Mouse (Mus musculus): Measurements from ENCODE around the gene Pacsin2.
"Not testable (repeated sequence)": the region's sequence is repeated elsewhere in the genome, so short reads cannot be mapped to it uniquely, and the experiment has no call there.

Pacsin2 gene

DNA sequence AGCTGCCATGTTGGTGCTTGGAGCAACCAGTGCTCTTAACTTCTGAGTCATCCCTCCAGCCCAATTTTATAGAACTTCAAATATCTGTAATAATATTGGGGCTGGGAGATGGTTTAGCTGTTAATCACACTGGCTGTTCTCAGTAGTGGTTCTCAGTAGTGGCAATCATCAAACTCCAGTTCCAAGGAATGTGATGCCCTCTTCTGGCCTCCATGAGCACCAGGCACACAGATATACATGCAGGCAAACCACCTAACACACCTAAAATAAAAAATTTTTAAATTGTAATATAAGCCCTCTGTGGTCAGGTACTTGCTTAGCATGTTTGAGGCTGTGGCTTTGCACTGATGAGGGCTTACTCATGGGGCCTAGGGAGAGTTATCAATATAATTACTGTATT is 98.7 kb downstream of the Pacsin2 start:
- DNase-seq: no peak

DNA sequence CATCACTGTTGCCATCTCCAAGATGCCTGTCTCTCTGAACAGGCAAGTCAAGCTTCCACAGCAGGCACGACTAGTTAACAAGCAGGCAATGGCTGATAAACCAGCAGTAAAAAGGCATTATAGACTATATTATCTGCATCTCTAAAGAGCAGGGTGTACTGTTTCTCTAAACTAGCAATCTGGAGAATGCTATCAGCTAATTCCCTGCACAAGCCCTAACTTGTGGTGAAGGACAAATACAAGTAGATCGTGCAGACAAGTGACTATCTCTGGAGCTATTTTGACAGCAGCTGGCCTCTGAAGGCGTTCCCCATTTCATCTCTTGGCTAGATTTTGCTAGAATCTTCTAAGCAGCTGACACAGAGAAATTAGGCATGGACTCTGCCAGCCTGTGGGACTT is 100.2 kb downstream of the Pacsin2 start:
- DNase-seq: no peak

DNA sequence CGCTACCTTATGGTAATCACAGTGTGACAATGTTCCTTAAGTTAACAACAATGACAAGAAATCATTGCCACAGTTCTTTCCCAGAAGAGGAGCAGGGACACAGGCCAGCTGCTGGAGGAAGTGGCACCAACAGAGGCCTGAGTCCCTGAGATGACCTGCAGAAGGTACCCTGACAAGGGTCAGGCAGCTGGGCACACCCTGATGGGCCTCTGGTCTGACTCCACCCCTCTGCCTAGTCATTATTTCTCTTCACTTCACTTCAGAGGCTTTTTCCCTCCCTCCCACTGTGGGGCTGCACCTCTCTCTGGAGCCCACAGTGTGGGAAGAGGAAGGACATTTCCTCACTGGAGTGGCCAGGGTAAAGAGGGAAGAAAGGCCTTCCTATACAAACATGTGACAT is 101.6 kb downstream of the Pacsin2 start:
- not testable (repeated sequence) for DNase-seq

DNA sequence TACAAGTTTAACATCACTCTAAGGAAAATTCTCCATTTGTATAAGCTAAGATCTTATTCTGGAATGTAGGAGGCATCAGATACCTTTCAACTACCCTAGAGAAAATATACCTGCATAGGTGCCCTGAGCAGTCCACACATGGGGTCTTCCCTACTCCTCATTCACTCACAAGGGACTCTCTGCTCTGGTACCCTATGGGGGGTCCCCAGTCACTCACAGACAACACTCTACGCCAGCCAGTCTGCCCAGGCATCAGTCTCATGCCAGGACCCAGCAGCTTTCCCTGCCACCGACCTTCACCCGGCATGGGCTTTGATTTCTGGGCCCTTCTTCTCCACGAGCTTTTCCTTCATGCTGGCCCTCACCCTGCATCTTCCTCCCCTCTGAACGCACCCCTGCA is 103.5 kb downstream of the Pacsin2 start:
- not testable (repeated sequence) for DNase-seq

DNA sequence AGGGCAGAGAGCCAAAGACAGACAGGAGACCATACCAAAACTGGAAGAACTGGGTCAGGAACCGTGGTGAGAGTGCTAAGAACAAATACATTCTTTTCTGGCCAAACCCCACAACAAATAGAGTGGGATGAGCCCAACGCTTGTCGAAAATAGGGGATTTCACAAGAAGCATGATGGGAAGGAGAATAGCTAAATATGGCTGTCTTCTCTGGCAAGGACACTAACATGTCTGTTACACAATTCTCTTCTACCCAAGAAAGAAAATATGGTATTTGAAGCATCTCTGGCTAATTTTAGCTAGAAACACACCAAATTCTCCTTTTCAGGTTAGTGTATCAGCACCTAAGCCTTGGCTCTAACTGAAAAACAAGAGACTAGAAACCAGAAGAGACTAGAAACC is 104.3 kb downstream of the Pacsin2 start:
- DNase-seq: no peak

DNA sequence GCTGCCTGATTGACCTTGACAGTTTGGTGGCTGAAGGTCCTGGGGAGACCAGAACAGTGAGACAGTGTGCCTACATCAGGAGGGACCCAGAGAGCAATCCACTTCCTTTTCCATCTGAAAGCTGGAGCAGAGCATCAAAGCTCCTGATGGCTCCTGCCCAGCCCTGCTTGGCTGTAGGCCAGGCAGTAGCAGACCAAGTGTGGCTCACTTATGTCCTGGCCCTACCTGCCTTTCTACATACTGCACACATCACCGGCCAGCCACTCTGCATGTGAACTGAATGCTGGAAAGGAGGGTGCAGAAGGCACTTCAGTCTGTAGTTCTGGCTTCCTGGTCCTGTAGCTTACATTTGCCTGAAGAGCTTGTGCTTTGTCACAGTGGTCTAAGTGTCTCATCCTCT is 105.9 kb downstream of the Pacsin2 start:
- no peak for DNase-seq

DNA sequence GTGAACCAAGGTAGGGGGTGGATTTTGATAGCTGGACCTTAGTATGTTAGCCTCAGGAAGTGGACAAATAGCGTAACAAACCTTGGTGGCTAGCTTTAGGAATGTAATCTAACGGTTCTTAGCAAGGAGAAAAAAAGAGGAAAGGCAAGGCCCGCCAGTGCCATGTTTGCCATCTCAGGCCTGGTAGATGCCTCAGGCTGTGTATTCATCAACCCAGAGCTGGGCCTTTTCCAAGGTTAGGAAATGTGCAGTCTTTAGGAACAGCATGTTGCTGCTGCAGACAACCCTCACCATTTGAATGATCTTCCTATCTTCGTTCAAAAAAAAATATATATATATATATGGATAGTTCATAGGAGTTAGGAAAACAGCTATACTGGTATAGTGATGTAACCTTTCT is 112.9 kb downstream of the Pacsin2 start:
- no peak for DNase-seq

DNA sequence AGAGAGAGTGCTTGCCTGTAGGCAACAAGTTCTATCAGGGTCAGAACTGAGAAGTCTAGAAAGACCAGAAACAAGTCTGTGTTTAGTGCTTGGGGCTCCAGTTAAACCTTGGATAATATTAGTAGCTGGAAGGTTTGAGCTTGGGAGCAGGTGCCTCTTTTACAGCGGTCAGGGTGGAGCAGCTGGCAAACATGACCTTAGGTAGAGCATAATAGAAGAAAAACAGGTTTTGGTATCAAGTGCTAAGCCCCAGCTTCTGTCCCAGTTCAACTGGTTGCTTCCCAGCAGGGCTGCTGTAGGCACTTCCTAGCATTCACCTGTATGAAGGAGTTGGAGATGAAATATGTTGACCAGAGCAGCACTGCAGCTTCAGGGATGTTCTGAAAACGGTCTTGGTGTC is 113.5 kb downstream of the Pacsin2 start:
- no peak for DNase-seq

DNA sequence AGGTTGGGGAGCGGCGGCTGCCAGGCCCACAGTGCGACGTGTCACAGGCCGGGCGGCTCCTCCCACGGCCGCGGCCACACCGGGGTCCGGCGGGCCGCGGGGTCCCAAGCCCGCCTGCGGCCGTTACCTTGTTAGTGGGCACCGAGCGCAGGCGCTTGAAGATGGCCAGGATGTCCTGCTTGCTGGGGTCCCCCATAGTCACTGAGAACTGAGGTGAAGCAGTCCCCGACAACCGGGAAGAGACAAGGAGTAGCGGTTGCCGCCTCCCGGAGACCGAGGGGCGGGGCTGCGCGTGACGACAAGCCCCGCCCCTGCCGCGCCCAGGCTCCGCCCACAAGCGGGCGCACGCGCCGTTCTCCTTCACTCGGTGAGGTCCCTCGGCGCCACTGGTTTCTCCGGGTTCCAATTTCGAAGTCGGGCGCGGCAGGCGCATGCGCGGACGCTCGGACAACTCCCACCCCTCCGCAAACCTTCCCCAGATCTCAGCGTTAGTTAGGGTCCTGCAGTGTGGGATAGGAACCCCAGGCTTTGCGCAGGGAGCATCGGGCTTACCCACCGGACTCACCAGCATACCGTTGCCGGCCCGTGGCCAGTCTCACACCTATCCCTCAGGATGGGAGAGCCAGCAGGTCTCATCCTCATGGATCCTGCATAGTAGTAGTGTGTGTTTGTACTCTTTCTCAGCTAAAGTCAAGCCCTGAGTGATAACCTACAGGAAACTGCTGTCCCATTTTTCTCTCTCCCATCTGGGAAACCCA is 114.3 kb downstream of the Pacsin2 start, which contains the start of gene Arfgap3:
Gene Arfgap3, minus strand, starts transcription at position 294 of the 758 bp plus-strand sequence.
- peak; percentile 87 to 94 for DNase-seq

DNA sequence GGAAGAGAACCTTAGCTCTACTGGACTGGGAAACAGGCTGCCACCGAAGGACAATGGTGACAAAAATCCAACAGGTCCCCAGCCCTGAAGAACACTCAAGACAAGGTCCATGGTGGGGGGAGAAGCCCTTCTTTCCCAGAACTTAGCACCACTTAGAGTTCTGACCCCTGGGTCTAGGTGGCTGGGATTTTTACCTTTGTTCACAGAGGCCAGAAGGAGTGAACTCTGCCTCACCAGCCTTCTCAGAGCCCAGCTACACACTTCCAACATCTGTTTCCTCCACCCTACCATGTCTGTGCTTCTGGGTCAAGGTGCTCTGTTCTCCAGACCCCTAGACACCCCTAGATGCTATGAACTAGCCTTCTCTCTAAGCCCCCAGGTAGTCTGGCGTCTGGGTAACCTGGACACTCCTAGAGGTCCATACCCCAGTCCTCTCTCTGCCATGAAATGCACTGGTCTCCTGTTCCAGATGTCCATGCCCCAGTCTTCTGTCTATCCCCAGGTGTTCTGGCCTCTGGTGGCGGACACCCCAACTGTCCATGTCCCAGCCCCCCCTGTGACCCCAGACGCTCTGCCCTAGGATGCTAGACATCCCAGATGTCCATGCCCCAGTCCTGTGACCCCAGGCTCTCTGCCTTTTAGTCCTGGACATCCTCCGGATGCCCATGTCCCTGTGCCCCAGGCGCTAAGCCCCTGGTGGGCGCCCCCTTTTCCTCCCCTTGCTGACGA is 115.0 kb downstream of the Pacsin2 start:
- DNase-seq: no peak

DNA sequence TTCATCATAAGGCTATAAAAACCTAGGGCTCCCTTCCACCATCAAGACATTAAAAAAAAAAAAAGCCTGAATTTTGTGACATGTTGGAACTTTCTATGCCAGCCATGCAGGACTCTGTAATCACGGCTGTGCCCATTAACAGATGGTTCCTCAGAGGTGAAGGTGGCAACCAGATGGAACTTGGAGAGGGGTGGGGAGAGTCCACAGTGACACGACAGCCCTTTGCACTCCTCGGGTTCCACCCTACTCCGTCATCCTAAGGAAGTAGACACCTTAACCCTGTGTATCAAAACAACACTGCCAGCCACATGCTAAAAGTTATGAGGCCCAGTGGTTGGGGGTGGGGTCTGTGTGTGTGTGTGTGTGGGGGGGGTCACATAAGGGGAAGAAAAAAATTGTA is 115.7 kb downstream of the Pacsin2 start:
- DNase-seq: no peak

DNA sequence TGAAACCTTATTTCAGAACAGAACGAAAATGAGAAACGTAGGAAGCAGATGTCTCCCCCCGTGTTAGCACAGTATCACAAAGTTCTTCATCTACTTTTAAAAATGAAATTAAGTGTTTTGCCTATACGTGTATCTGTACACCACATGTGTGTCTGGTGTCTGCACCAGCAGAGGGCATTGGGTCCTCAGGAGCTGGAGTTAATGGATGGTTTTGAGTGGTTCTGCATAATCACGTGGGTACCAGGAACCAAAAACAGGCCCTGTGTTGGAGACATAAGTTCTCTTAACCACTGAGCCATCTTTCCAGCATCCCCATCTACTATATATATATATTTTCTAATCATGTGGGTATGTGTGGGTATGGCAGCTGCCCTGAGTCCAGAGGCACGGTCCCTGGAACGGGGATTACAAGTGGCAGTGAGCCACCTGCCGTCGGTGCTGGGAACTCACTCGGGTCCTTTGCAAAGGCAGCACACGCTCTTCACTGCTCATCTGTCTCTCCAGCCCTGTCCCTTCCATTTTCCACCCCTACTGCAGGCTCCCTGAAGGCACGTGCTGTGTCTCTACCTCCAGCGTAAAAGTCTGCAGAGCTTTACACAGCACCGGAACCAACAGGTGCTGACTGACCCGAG is 118.4 kb downstream of the Pacsin2 start:
- DNase-seq: no peak

DNA sequence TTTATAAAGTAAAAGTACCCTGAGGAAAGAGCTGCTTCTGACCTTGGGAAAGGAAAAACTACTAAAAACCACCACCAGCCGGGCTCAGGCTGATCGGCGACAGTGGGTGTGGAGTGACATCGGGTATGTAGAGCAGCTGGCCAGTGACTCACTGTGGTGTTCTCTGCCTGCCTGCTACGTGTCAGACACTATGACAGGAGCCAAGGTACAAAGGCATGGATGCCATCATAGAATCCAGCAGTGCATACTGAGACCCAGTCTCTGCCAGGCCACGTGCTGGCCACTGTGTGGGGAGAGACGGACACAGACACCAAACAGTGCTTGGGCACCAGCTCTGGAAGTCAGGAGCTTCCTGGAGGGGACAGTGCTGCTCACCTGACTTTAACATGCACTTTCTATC is 119.5 kb downstream of the Pacsin2 start:
- DNase-seq: no peak

DNA sequence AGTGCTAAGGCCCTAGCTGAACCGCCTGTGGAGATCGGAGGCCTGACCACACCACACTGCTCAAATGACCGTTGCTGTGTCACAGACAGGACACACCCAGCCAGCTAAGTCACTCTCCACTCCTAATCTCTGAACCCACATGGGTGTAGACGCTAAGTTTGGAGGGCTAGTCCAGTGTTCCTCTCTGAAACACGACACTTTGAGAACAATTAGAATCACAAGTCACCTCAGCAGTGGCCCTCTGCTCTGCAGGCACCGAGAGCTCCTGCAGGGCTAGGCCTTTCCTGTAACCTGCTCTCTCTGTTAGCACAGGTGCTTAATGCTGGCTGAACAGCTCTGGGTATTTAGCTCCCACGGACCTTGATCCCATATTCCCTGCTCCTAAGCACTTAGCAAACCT is 120.2 kb downstream of the Pacsin2 start:
- DNase-seq: no peak

DNA sequence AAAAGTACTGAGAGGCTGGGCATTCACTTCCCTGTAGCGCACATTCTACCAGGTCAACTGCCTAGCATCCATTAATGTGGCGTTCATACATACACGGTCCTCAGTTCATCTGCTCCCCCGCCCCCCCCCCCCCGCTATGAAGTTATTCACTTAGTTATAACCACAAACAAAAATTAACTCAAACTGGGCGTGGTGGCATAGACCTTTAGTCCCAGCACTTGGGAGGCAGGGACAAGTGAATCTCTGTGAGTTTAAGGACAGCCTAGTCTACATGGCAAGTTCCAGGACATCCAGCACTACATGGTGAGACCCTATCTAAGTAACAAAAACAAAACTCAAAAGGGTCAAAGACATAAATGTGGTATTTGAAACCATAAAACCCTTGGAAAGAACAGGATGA is 125.5 kb downstream of the Pacsin2 start:
- no peak for DNase-seq

DNA sequence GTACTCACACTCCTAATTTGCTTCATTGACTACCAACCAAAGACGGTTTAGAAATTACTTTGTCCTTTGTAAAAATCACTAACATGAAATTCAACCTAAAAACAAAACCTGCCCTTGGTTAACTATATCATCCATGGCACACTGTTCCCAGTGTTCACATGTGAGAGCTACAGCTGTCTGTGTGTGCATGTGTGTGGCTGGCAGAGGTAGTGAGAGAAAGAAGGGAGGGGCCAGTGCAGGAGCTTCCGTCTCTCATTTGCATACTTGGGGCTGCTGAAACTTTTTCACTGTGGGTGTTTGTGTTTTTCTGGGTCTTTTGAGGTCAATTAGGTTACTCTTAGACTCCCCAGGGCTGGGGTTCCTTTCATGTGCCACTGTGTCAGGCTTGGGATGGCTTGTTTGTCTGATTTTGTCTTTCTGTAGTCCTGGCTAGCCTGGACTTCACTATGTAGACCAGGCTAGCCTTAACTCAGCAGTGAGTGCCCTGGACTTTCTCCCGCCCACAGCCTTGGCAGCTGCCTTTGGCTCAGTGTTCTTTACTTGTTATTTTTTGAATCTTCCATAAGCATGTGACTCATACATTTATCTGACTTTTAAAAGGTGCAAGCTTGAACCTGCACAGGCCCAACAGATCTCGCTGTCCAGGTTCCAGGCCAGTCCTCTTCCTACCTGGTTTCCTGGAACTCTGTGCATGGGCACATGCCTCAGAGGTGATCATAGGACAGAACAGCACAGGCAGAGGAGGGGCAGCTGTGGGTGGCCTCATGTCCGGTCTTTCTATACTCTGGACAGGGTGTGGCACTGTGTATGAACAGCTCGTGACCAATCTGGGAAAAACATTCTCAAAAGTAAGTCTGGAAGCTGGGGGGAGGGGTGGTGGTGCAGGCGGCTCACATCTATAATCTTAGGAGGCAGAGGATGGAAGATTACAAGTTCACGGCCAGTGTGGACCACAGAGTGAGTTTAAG is 126.2 kb downstream of the Pacsin2 start:
- no peak for DNase-seq

DNA sequence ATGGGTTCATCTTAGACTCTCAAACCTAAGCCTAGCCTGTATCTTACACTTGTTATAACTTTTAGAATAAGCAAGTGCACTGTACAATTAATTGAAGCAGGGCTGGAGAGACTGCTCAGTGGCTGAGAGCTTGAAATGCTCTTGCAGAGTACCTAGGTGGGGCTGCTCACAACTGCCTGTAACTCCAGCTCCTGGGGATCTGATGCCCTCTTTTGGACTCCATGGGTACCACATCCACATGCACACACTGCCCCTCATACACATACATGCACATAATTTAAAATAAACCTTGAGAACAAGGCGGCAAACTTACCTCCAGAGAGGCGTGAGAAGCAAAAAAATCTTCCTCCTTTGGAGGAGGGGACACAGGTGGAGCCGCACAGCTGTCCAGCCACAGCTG is 132.0 kb downstream of the Pacsin2 start:
- no peak for DNase-seq

DNA sequence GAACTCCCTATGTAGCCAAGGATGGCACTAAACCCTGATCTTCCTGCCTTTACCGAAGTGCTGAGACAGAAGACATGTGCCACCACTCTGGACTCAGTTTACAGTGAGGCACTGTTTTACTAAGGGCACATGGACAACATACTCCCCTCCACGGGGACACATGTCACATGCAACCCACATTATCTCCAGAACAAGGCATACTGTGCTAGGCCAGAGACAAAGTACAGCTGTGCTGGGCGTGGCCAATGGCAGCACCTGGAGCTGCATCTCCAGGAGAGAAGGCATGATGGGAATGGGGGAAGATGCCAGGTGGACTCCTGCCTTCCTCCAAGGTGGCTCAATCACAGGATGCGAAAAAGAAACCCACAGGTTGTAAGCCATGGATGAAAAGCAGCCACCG is 135.5 kb downstream of the Pacsin2 start:
- DNase-seq: no peak
